ENCODE assay signal across 8 mouse cellular contexts in the genomic region with DNA sequence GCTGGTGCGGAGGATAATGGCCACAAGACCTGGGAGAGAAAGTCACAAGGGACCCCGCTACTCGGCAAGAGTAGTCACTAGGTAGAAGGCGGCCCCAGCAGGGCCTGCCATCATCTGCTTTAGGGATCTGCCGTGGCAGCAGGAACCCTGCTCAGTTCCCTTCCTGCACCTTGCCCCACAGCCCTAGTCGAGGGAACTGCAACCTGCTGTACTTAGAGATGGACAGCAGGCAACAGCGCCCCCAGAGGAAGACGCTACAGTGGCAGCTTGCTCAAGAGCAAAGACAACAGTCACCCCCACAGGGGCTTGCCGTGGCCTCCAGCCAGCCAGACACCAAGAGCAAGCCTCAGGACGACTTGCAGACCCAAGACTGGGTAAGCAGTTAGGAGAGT. TPM values are rescaled to one million over a fixed set of nuclear protein-coding genes. Genes with fewer than 3 reads are reported as not detected.
DNase-seq lines count a peak whose midpoint lies in the region; ATAC-seq and TF ChIP-seq lines count a peak whose summit lies in the region.

No protein-coding gene starts in this region.

- TF ChIP-seq CTCF in midbrain, postnatal 0 days (IDR thresholded peaks at IDR 0.05): peak; percentile 96

- H3K4me3 ChIP-seq in embryonic facial prominence, embryonic 14.5 days (ENCODE audit: low read depth, low read length): peak overlapping the region; percentile 53
- H3K4me3 ChIP-seq in limb, embryonic 14.5 days (replicated peaks; ENCODE audit: low read length): peak overlapping the region; percentile 46
- H3K4me3 ChIP-seq in midbrain, postnatal 0 days (ENCODE audit: low read depth, low read length): peak overlapping the region; percentile 41

- H3K9me3 ChIP-seq in embryonic facial prominence, embryonic 14.5 days (ENCODE audit: control insufficient read depth, low read length): no peaks in the 10 kb centered on the region
- no peaks in the 10 kb centered on the region for H3K9me3 ChIP-seq in limb, embryonic 14.5 days (ENCODE audit: control insufficient read depth, low read length)
- no peaks in the 10 kb centered on the region for H3K9me3 ChIP-seq in midbrain, postnatal 0 days (ENCODE audit: low read length)

- H3K9ac ChIP-seq in embryonic facial prominence, embryonic 14.5 days (ENCODE audit: low read depth, low read length): peak overlapping the region; percentile 70
- H3K9ac ChIP-seq in limb, embryonic 14.5 days (ENCODE audit: low read depth, low read length, severe bottlenecking): peak overlapping the region; percentile 55; the same call in 1 of the 2 replicates
- peak overlapping the region; percentile 80 for H3K9ac ChIP-seq in midbrain, postnatal 0 days (replicated peaks; ENCODE audit: low read length, poor library complexity, severe bottlenecking)

- peak; percentile 72 for DNase-seq in 3T3-L1 (ENCODE audit: low read depth, low spot score)
- DNase-seq in adrenal gland, postnatal 4 days (ENCODE audit: low spot score in 2 of 2): peak; percentile 53 to 80
- peak; percentile 92 for DNase-seq in embryonic facial prominence, embryonic 14.5 days (ENCODE audit: low spot score)
- peak; percentile 85 for DNase-seq in heart, adult 8-10 months (ENCODE audit: low spot score)
- peak; percentile 91 for DNase-seq in kidney, adult 9 months
- peak; percentile 85 for DNase-seq in limb, embryonic 14.5 days (ENCODE audit: low spot score)
- peak; percentile 95 for DNase-seq in midbrain, postnatal 0 days (ENCODE audit: low spot score)
- peak; percentile 71 to 85 for DNase-seq in spleen, postnatal 14 days (ENCODE audit: low spot score in 2 of 2)

- peak overlapping the region; percentile 98 for H3K4me2 ChIP-seq in embryonic facial prominence, embryonic 14.5 days (ENCODE audit: low read depth, low read length)
- peak overlapping the region; percentile 89 for H3K4me2 ChIP-seq in limb, embryonic 14.5 days (replicated peaks; ENCODE audit: low read depth, low read length, severe bottlenecking)
- peak overlapping the region; percentile 85 for H3K4me2 ChIP-seq in midbrain, postnatal 0 days (ENCODE audit: low read depth, low read length, poor library complexity, severe bottlenecking)

- peaks cover 15% of the 10 kb centered on the region for H3K4me1 ChIP-seq in embryonic facial prominence, embryonic 14.5 days (ENCODE audit: control insufficient read depth, insufficient read depth, low read length)
- H3K4me1 ChIP-seq in limb, embryonic 14.5 days (ENCODE audit: control insufficient read depth, insufficient read depth, low read length): peaks cover 15% of the 10 kb centered on the region; the same call in 1 of the 2 replicates
- peaks cover 13% of the 10 kb centered on the region for H3K4me1 ChIP-seq in midbrain, postnatal 0 days (ENCODE audit: insufficient read depth, low read length)

- peak; percentile 85 for ATAC-seq in embryonic facial prominence, embryonic 14.5 days (ENCODE audit: low read depth)
- ATAC-seq in limb, embryonic 14.5 days (ENCODE audit: low FRiP score, low read depth): peak; percentile 77
- ATAC-seq in midbrain, postnatal 0 days (ENCODE audit: low FRiP score): peak; percentile 81

- 0 out of 2 replicates have a peak, but pooled peaks have one; percentile 47 for TF ChIP-seq POLR2A in limb, embryonic 14.5 days (IDR thresholded peaks at IDR 0.05; ENCODE audit: borderline replicate concordance, extremely low read depth, insufficient read depth, insufficient read length)

- WGBS in embryonic facial prominence, embryonic 14.5 days: 4% methylated on average over 10 of the region's 10 CpGs
- 5% methylated on average over 10 of the region's 10 CpGs for WGBS in limb, embryonic 14.5 days
- WGBS in midbrain, postnatal 0 days: 3% methylated on average over 10 of the region's 10 CpGs

- peak overlapping the region; percentile 87; the same call in 1 of the 2 replicates for H3K27ac ChIP-seq in embryonic facial prominence, embryonic 14.5 days (replicated peaks; ENCODE audit: low read depth, low read length)
- peak overlapping the region; percentile 79; the same call in 1 of the 2 replicates for H3K27ac ChIP-seq in limb, embryonic 14.5 days (replicated peaks; ENCODE audit: low read depth, low read length)
- peak overlapping the region; percentile 97 for H3K27ac ChIP-seq in midbrain, postnatal 0 days (ENCODE audit: low read depth, low read length)

- H3K27me3 ChIP-seq in embryonic facial prominence, embryonic 14.5 days (replicated peaks; ENCODE audit: control insufficient read depth, insufficient read depth, low read length): no peaks in the 10 kb centered on the region
- no peaks in the 10 kb centered on the region for H3K27me3 ChIP-seq in limb, embryonic 14.5 days (ENCODE audit: control insufficient read depth, insufficient read depth, low read length)
- no peaks in the 10 kb centered on the region for H3K27me3 ChIP-seq in midbrain, postnatal 0 days (ENCODE audit: insufficient read depth, low read length)

- H3K36me3 ChIP-seq in embryonic facial prominence, embryonic 14.5 days (ENCODE audit: control insufficient read depth, insufficient read depth, low read length): peaks cover 21% of the 10 kb centered on the region
- H3K36me3 ChIP-seq in limb, embryonic 14.5 days (ENCODE audit: control insufficient read depth, insufficient read depth, low read length): peaks cover 16% of the 10 kb centered on the region
- peaks cover 18% of the 10 kb centered on the region for H3K36me3 ChIP-seq in midbrain, postnatal 0 days (ENCODE audit: insufficient read depth, low read length)

RNA-seq across cellular contexts. Expression of a gene that starts 0.8 kb away (rescaled TPM):
- total RNA-seq in adrenal gland, postnatal 4 days (2021): under 1 TPM; 0.73 TPM
- polyA plus RNA-seq in embryonic facial prominence, embryonic 14.5 days (2014; fragmentation: Nextera tagmentation; extraction: Ambion mirVana): not detected in 2 replicates
- total RNA-seq in heart, adult 8-10 months (2022): not detected
- 0.13 and 0.28 TPM in 2 replicates for polyA plus RNA-seq in limb, embryonic 14.5 days (2012; rRNA removed)
- polyA plus RNA-seq in limb, embryonic 14.5 days (2014; fragmentation: Nextera tagmentation; extraction: Ambion mirVana): not detected in 2 replicates
- total RNA-seq in midbrain, postnatal 0 days (2014; rRNA removed): 0.85 and 2.2 TPM in 2 replicates
- polyA plus RNA-seq in midbrain, postnatal 0 days (2015; fragmentation: Nextera tagmentation; extraction: Ambion mirVana): 0.15 TPM in 1 of 2 replicates, not detected in the other

RNA-seq across cellular contexts. Expression of a gene that starts 23.0 kb away (rescaled TPM):
- total RNA-seq in adrenal gland, postnatal 4 days (2021): 100 to 1,000 TPM; 129 to 138 TPM
- 19.8 and 21.3 TPM in 2 replicates for polyA plus RNA-seq in embryonic facial prominence, embryonic 14.5 days (2014; fragmentation: Nextera tagmentation; extraction: Ambion mirVana)
- total RNA-seq in heart, adult 8-10 months (2022): 10 to 100 TPM; 45.0 to 47.2 (median 46.1) TPM
- polyA plus RNA-seq in limb, embryonic 14.5 days (2012; rRNA removed): 126 and 161 TPM in 2 replicates
- 21.1 and 25.0 TPM in 2 replicates for polyA plus RNA-seq in limb, embryonic 14.5 days (2014; fragmentation: Nextera tagmentation; extraction: Ambion mirVana)
- total RNA-seq in midbrain, postnatal 0 days (2014; rRNA removed): 48.3 and 55.2 TPM in 2 replicates
- polyA plus RNA-seq in midbrain, postnatal 0 days (2015; fragmentation: Nextera tagmentation; extraction: Ambion mirVana): 15.3 and 16.8 TPM in 2 replicates

Comparison
In these comparisons a context has a peak if more than half of its experiments do, and no peak if none do; other contexts are left out.
1. Peak in every context shown above with its lines: DNase-seq, ATAC-seq, H3K4me3 ChIP-seq and H3K27ac ChIP-seq.